Mouse (Mus musculus) myocyte (in vitro differentiated cells): ENCODE results near the gene Cdca5. TPM values are rescaled to one million over a fixed set of nuclear protein-coding genes. Genes with fewer than 3 reads are reported as not detected.

Experiments used
- H3K27me3 ChIP-seq: one replicate; pipeline ENCODE4 v1.6.1; 2011; ENCODE audit not compliant: control insufficient read depth, insufficient read depth, insufficient read length
- H3K36me3 ChIP-seq: one replicate; pipeline ENCODE4 v1.6.1; 2011; ENCODE audit not compliant: control insufficient read depth, insufficient read depth
- H3K4me2 ChIP-seq: one replicate; pipeline ENCODE4 v1.6.1; 2011; ENCODE audit warnings: low read depth, control low read depth
- H3K4me3 ChIP-seq: one replicate; pipeline ENCODE4 v1.5.1; 2011; ENCODE audit warnings: mild to moderate bottlenecking, control low read depth, moderate library complexity
- H3K79me2 ChIP-seq: one replicate; pipeline ENCODE4 v1.6.1; 2011; ENCODE audit not compliant: control insufficient read depth, insufficient read depth
- H3ac ChIP-seq: one replicate; pipeline ENCODE4 v1.6.1; 2011; ENCODE audit not compliant: control insufficient read depth, insufficient read length
- CEBPB ChIP-seq: IDR thresholded peaks from 2 replicates; pipeline ENCODE4 v1.6.1; 2011; ENCODE audit warnings: mild to moderate bottlenecking, moderate library complexity; ENCODE audit not compliant: poor library complexity, insufficient read depth, severe bottlenecking
- E2F4 ChIP-seq: IDR thresholded peaks from one replicate; pipeline ENCODE4 v1.6.1; 2011; ENCODE audit warnings: mild to moderate bottlenecking, control low read depth, moderate library complexity; ENCODE audit not compliant: insufficient read depth
- MAX ChIP-seq: IDR thresholded peaks from one replicate; pipeline ENCODE4 v1.6.1; 2011; ENCODE audit warnings: low read depth, mild to moderate bottlenecking, control low read depth
- MYOD1 ChIP-seq, 3 experiments: IDR thresholded peaks; one replicate each; pipeline ENCODE4 v1.6.1; 2011; ENCODE audit warnings: control low read depth in 2 of 3, low read depth in 2 of 3, mild to moderate bottlenecking in 2 of 3, moderate library complexity in 1 of 3; ENCODE audit not compliant: insufficient read length in 2 of 3, control insufficient read depth in 1 of 3
- MYOG ChIP-seq, 3 experiments: IDR thresholded peaks; one replicate each; pipeline ENCODE4 v1.6.1; 2011; ENCODE audit warnings: control low read depth in 2 of 3, low read depth in 2 of 3, mild to moderate bottlenecking in 2 of 3; ENCODE audit not compliant: insufficient read length in 2 of 3, control insufficient read depth in 1 of 3, insufficient read depth in 1 of 3
- POLR2A ChIP-seq: IDR thresholded peaks from one replicate; pipeline ENCODE4 v1.6.1; 2011; ENCODE audit warnings: low read depth, mild to moderate bottlenecking, control low read depth, moderate library complexity; ENCODE audit not compliant: insufficient read length
- POLR2AphosphoS2 ChIP-seq: IDR thresholded peaks from one replicate; pipeline ENCODE4 v1.6.1; 2011; ENCODE audit warnings: low read depth, control low read depth; ENCODE audit not compliant: insufficient read length
- REST ChIP-seq: IDR thresholded peaks from one replicate; pipeline ENCODE4 v1.6.1; 2011; ENCODE audit warnings: mild to moderate bottlenecking, control low read depth, moderate library complexity; ENCODE audit not compliant: insufficient read depth, insufficient read length
- SRF ChIP-seq: IDR thresholded peaks from one replicate; pipeline ENCODE4 v1.6.1; 2011; ENCODE audit warnings: low read depth; ENCODE audit not compliant: control insufficient read depth, insufficient read length
- TCF12 ChIP-seq: IDR thresholded peaks from one replicate; pipeline ENCODE4 v1.6.1; 2011; ENCODE audit warnings: mild to moderate bottlenecking, control low read depth; ENCODE audit not compliant: poor library complexity, insufficient read depth, severe bottlenecking
- TCF3 ChIP-seq: IDR thresholded peaks from one replicate; pipeline ENCODE4 v1.6.1; 2011; ENCODE audit warnings: low read depth, control low read depth; ENCODE audit not compliant: insufficient read length
- USF1 ChIP-seq: IDR thresholded peaks from one replicate; pipeline ENCODE4 v1.6.1; 2011; ENCODE audit warnings: low read depth, mild to moderate bottlenecking, control low read depth, moderate library complexity
- polyA plus RNA-seq: library from polyadenylated mRNA; unstranded; fragments of >200 nt; fragmentation: generic; extraction: Trizol; gene quantifications from one replicate; pipeline ENCODE4 v1.2.1, GENCODE M21; 2012; ENCODE audit warnings: missing spikeins

Gene Cdca5
- polyA plus RNA-seq, 1 experiment = 7.7 TPM

DNA sequence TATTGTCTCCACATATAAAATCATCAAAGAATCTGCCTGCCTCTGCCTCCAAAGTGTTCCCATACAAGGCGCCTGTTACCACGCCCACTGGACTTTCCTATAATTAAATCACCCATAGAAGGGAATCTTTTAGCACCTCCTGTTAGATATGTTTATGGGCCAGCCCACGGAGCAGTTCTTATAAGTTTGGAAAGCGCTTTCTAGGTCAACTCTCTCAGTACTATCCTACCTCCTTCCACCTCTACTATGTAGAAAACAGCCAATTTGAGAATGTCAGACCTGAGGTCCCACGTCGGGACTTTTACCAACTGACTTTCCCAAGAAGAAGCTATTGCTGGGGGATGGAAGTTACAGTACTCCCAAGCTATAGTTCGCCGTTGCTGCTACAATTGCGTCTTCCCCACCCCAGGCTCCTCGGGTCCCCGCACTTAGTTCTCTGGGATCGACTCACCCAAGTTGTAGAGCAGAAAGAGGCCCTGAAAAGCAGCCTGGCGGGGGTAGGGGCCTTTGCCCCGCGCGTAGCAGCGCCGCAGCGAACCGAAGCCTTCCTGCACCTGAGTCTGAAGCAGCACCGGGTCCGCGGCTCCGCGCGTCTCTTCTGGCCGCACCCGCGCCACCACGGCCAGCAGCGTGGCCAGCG is 32.7 kb downstream of the Cdca5 start:
- TF ChIP-seq REST (peak; percentile 16), MAX (no peak)
- Histone ChIP-seq H3K27me3 (no peaks in the 10 kb centered on the region), H3ac (peak overlapping the region; percentile 87), H3K79me2 (peaks cover 14% of the 10 kb centered on the region), H3K36me3 (peaks cover 8% of the 10 kb centered on the region), H3K4me3 (peak overlapping the region; percentile 53), H3K4me2 (peak overlapping the region; percentile 89)

GRCm38 (mm10) chr19:6117986-6118676 is 33.3 kb downstream of the Cdca5 start, which contains the start of gene Sac3d1:
Gene Sac3d1 (minus strand): TSS chr19:6118650.
- Histone ChIP-seq H3K27me3 (no peaks in the 10 kb centered on the region), H3K79me2 (peaks cover 14% of the 10 kb centered on the region), H3K4me3 (peak within 1 kb of the TSS; percentile 53), H3K4me2 (peak within 1 kb of the TSS; percentile 89), H3ac (peak within 1 kb of the TSS; percentile 87), H3K36me3 (peaks cover 11% of the 10 kb centered on the region)
- TF ChIP-seq SRF (peak; percentile 17), MYOG (IDR thresholded peaks at IDR 0.05; ENCODE audit: control insufficient read depth in 1 of 3, insufficient read depth in 1 of 3, insufficient read length in 2 of 3, low read depth in 2 of 3) (peak in 2 of 3 experiments; percentile 15 to 34), REST (no peak), POLR2A (peak; percentile 76), MYOD1 (IDR thresholded peaks at IDR 0.05; ENCODE audit: control insufficient read depth in 1 of 3, insufficient read length in 2 of 3, low read depth in 2 of 3) (peak in 2 of 3 experiments; percentile 4 to 48), TCF12 (no peak), USF1 (no peak), CEBPB (no peak), E2F4 (peak; percentile 89), MAX (no peak), POLR2AphosphoS2 (peak; percentile 81), TCF3 (no peak)

DNA sequence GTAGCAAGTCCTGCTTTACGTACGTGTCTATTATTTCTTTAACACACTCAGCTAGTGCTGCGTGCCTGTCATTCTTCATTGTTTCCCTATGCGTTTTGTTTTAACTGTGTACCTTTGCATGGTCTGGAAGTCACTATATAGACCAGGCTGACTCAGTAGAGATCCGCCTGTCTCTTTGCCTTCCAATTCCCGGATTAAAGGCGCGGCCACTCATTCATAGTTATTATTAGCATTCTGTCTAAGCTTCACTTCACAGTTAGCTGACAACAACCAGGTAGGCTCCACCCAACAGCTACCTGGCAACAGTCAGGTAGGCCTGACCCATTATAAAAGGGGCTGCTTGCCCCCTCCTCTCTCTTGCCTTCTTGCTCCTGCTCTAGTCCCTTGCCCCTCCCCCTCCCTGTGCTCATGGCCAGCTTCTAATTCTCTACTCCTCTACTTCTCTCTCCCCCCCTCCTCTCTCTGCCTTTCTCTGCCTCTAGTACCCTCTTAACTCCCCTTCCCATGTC is 33.9 kb downstream of the Cdca5 start:
- Histone ChIP-seq H3K36me3 (peaks cover 11% of the 10 kb centered on the region), H3K4me2 (peak overlapping the region; percentile 89), H3ac (peak overlapping the region; percentile 87), H3K4me3 (peak overlapping the region; percentile 53), H3K79me2 (peaks cover 14% of the 10 kb centered on the region), H3K27me3 (no peaks in the 10 kb centered on the region)
- no peak for TF ChIP-seq TCF3
- TF ChIP-seq REST = no peak
- no peak for TF ChIP-seq E2F4
- no peak for TF ChIP-seq USF1
- no peak for TF ChIP-seq MAX
- TF ChIP-seq MYOG (IDR thresholded peaks at IDR 0.05; ENCODE audit: control insufficient read depth in 1 of 3, insufficient read depth in 1 of 3, insufficient read length in 2 of 3, low read depth in 2 of 3) = no peak
- no peak for TF ChIP-seq MYOD1 (IDR thresholded peaks at IDR 0.05; ENCODE audit: control insufficient read depth in 1 of 3, insufficient read length in 2 of 3, low read depth in 2 of 3)
- TF ChIP-seq CEBPB = no peak
- TF ChIP-seq TCF12 = no peak
- no peak for TF ChIP-seq SRF
- no peak for TF ChIP-seq POLR2A
- TF ChIP-seq POLR2AphosphoS2 = no peak

DNA sequence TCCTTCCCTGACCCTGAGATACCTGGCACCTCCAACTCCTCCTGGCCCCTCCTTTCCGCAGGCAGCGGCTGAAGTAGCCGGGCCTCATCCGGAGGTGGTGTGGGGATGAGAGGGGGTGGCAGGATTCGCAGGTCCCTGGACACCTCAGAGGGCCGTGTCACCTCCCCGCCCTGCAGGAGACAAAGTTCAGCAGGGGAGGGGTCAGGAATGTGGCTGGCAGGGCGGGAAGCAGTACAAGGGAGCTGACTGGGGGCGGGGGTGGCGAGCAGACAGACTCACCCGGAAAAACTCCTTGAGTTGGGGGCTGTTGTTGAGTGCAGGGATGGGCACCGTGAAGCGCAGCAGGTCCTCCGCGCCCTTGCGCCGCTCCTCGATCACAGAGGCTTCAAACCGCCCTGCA is 37.0 kb downstream of the Cdca5 start:
- TF ChIP-seq SRF (no peak), USF1 (no peak), E2F4 (no peak), MAX (no peak), POLR2A (no peak), TCF12 (no peak), CEBPB (no peak), MYOD1 (IDR thresholded peaks at IDR 0.05; ENCODE audit: control insufficient read depth in 1 of 3, insufficient read length in 2 of 3, low read depth in 2 of 3) (no peak), MYOG (IDR thresholded peaks at IDR 0.05; ENCODE audit: control insufficient read depth in 1 of 3, insufficient read depth in 1 of 3, insufficient read length in 2 of 3, low read depth in 2 of 3) (no peak), POLR2AphosphoS2 (no peak)
- Histone ChIP-seq H3K27me3 (no peaks in the 10 kb centered on the region), H3K4me2 (no peak overlapping the region), H3K4me3 (no peak overlapping the region), H3ac (no peak overlapping the region), H3K36me3 (peaks cover 4% of the 10 kb centered on the region), H3K79me2 (peaks cover 10% of the 10 kb centered on the region)

GRCm38 (mm10) chr19:6123330-6123729 is 38.5 kb downstream of the Cdca5 start:
- Histone ChIP-seq H3K27me3 (no peaks in the 10 kb centered on the region), H3ac (no peak overlapping the region), H3K79me2 (no peaks in the 10 kb centered on the region), H3K4me3 (no peak overlapping the region), H3K4me2 (no peak overlapping the region), H3K36me3 (peaks cover 4% of the 10 kb centered on the region)
- no peak for TF ChIP-seq SRF
- TF ChIP-seq TCF12 = no peak
- no peak for TF ChIP-seq TCF3
